Comparison of ENCODE assay signal across 10 mouse cellular contexts in the genomic region with DNA sequence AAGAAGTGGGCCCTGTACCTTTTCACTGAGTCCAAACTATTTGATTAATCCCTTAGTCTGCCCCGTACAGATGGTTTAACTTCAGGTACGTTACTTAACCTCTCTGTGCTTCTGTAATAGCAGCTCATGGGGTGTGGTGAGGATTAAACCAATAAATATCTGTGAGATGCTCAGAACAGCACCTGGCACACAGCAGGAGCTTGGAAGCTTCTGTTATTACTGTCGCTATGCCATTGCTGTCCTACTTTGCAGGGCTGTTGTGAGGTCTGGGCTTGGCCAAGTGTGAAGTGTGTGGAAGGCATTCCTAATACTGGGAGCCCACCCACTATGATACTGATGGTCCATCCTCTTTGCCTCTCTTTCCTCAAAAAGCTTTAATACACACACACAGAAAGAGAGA.
"Had no signal": no experiment of that assay in that cellular context is flagged by ENCODE, and none has a peak within 500 bp of the region (broad histone marks: within the 10 kb centered on the region; RNA-seq: fewer than 3 reads in every experiment).

No protein-coding gene starts in this region.

- H3K9me3 ChIP-seq: limb, embryonic 13.5 days; midbrain, embryonic 13.5 days; neural tube, embryonic 12.5 days had no signal

- H3K27me3 ChIP-seq: midbrain, embryonic 13.5 days; neural tube, embryonic 12.5 days had no signal

- H3K4me3 ChIP-seq: limb, embryonic 13.5 days; midbrain, embryonic 13.5 days; neural tube, embryonic 12.5 days had no signal

- H3K27ac ChIP-seq: limb, embryonic 13.5 days; liver, embryonic 14.5 days; midbrain, embryonic 13.5 days; neural tube, embryonic 12.5 days; stomach, postnatal 0 days had no signal

- H3K4me1 ChIP-seq: limb, embryonic 13.5 days; midbrain, embryonic 13.5 days; neural tube, embryonic 12.5 days had no signal

- H3K9ac ChIP-seq: limb, embryonic 13.5 days; liver, embryonic 14.5 days; midbrain, embryonic 13.5 days; neural tube, embryonic 12.5 days had no signal

- H3K36me3 ChIP-seq: limb, embryonic 13.5 days; midbrain, embryonic 13.5 days; neural tube, embryonic 12.5 days had no signal

- H3K4me2 ChIP-seq: limb, embryonic 13.5 days; midbrain, embryonic 13.5 days; neural tube, embryonic 12.5 days had no signal

- ATAC-seq: midbrain, embryonic 13.5 days had no signal

- DNase-seq: kidney, postnatal 25 days; layer of hippocampus, adult 9-11 months; layer of hippocampus, postnatal 36 days; lung, adult 18-20 months; thymus, postnatal 4 days had no signal
